Mouse (Mus musculus) urinary bladder, adult 18-20 months (tissue): ENCODE data around the gene Acot7.

Experiments
- DNase-seq, 2 experiments: peaks; one replicate each; pipeline ENCODE4 v3.0.0; 2022; ENCODE audit warnings: low spot score in 2 of 2, mixed read lengths in 2 of 2

Gene Acot7

GRCm38 (mm10) chr4:152178916-152179705 lies 1.2 kb downstream of the Acot7 start:
- DNase-seq: no peak

GRCm38 (mm10) chr4:152179946-152180660 lies 2.2 kb downstream of the Acot7 start:
- DNase-seq: no peak

- DNase-seq: no peak
Observed at GRCm38 (mm10) chr4:152182205-152182604, 4.3 kb downstream of the Acot7 start.

- no peak for DNase-seq
Observed at GRCm38 (mm10) chr4:152184353-152185035, 6.6 kb downstream of the Acot7 start.

GRCm38 (mm10) chr4:152185137-152185509 lies 7.2 kb downstream of the Acot7 start:
- peak in 1 of 2 experiments; percentile 33 for DNase-seq

- peak; percentile 69 to 79 for DNase-seq
Observed at GRCm38 (mm10) chr4:152185510-152186204, 7.7 kb downstream of the Acot7 start.

GRCm38 (mm10) chr4:152186205-152187082 lies 8.5 kb downstream of the Acot7 start:
- no peak for DNase-seq

- no peak for DNase-seq
Observed at GRCm38 (mm10) chr4:152187142-152187541, 9.2 kb downstream of the Acot7 start.

- DNase-seq: no peak
Observed at GRCm38 (mm10) chr4:152188651-152189050, 10.7 kb downstream of the Acot7 start.

- no peak for DNase-seq
Observed at GRCm38 (mm10) chr4:152189071-152189470, 11.1 kb downstream of the Acot7 start.

GRCm38 (mm10) chr4:152189691-152190090 lies 11.8 kb downstream of the Acot7 start:
- DNase-seq: no peak

- DNase-seq: peak in 1 of 2 experiments; percentile 28
Observed at GRCm38 (mm10) chr4:152190096-152190653, 12.2 kb downstream of the Acot7 start.

GRCm38 (mm10) chr4:152190701-152191100 lies 12.8 kb downstream of the Acot7 start:
- DNase-seq: no peak

- no peak for DNase-seq
Observed at GRCm38 (mm10) chr4:152192569-152192968, 14.6 kb downstream of the Acot7 start.

GRCm38 (mm10) chr4:152194476-152195175 lies 16.7 kb downstream of the Acot7 start:
- DNase-seq: no peak

- no peak for DNase-seq
Observed at GRCm38 (mm10) chr4:152196276-152196675, 18.3 kb downstream of the Acot7 start.

- DNase-seq: no peak
Observed at GRCm38 (mm10) chr4:152197545-152197944, 19.6 kb downstream of the Acot7 start.

GRCm38 (mm10) chr4:152199617-152200016 lies 21.7 kb downstream of the Acot7 start:
- DNase-seq: no peak

- DNase-seq: no peak
Observed at GRCm38 (mm10) chr4:152201492-152201891, 23.6 kb downstream of the Acot7 start.

GRCm38 (mm10) chr4:152202418-152202817 lies 24.5 kb downstream of the Acot7 start:
- no peak for DNase-seq
